Mouse (Mus musculus) ES-Bruce4 (cell line): Measurements from ENCODE around the gene Defb22.

Experiments
- CTCF ChIP-seq: IDR thresholded peaks from one replicate; pipeline ENCODE4 v1.8.1; 2011; ENCODE audit warnings: low read depth, low read length
- POLR2A ChIP-seq: IDR thresholded peaks from one replicate; pipeline ENCODE4 v1.8.1; 2011; ENCODE audit warnings: low read length; ENCODE audit not compliant: insufficient read depth

- TF ChIP-seq CTCF (no peak), POLR2A (no peak)
Observed at GRCm38 (mm10) chr2:152498020-152498419, 8.1 kb upstream of the Defb22 start.
